Mouse (Mus musculus) forebrain, embryonic 11.5 days (tissue): ENCODE measurements around the gene Lima1. TPM values are rescaled to one million over a fixed set of nuclear protein-coding genes. Genes with fewer than 3 reads are reported as not detected.

ENCODE experiments used
- ATAC-seq: fragments of 200-750 bp; cut with Nextera tagmentation; replicated peaks from 2 replicates; pipeline ENCODE4 v1.8.0; 2017; ENCODE audit warnings: moderate TSS enrichment; ENCODE audit not compliant: low FRiP score
- DNase-seq: peaks from one replicate; pipeline ENCODE4 v3.0.0-alpha.2; 2017; ENCODE audit warnings: low spot score
- H3K27ac ChIP-seq: fragments of 300-500 bp; sonication (generic); 2 replicates; pipeline ENCODE4 v1.5.1; 2014; ENCODE audit warnings: low read depth, low read length
- H3K27me3 ChIP-seq: fragments of 300-500 bp; sonication (generic); 2 replicates; pipeline ENCODE4 v1.6.1; 2014; ENCODE audit warnings: mild to moderate bottlenecking, low read length, mixed read lengths; ENCODE audit not compliant: control insufficient read depth, insufficient read depth
- H3K36me3 ChIP-seq: fragments of 300-500 bp; sonication (generic); 2 replicates; pipeline ENCODE4 v1.6.1; 2014; ENCODE audit warnings: mild to moderate bottlenecking, low read length, moderate library complexity, mixed read lengths; ENCODE audit not compliant: control insufficient read depth, insufficient read depth
- H3K4me1 ChIP-seq: fragments of 300-500 bp; sonication (generic); replicated peaks from 2 replicates; pipeline ENCODE4 v1.6.1; 2014; ENCODE audit warnings: low read length, mixed read lengths; ENCODE audit not compliant: control insufficient read depth, insufficient read depth
- H3K4me2 ChIP-seq: fragments of 300-500 bp; sonication (generic); 2 replicates; pipeline ENCODE4 v1.6.1; 2014; ENCODE audit warnings: low read depth, mild to moderate bottlenecking, low read length, moderate library complexity, mixed read lengths; ENCODE audit not compliant: severe bottlenecking
- H3K4me3 ChIP-seq: fragments of 300-500 bp; sonication (generic); 2 replicates; pipeline ENCODE4 v1.5.1; 2014; ENCODE audit warnings: low read depth, low read length
- H3K9ac ChIP-seq: fragments of 300-500 bp; sonication (generic); 2 replicates; pipeline ENCODE4 v1.6.1; 2014; ENCODE audit warnings: low read length
- H3K9me3 ChIP-seq: fragments of 300-500 bp; sonication (generic); 2 replicates; pipeline ENCODE4 v1.6.1; 2016; ENCODE audit warnings: low read length, mixed read lengths; ENCODE audit not compliant: control insufficient read depth
- WGBS: fragments of 180-500 bp; shearing (Covaris S2); extraction: QIAGEN DNeasy Blood & Tissue Kit; methylation state at CpG from one replicate; pipeline ENCODE4 v1.1.7; 2014; 5-methylcytosine and 5-hydroxymethylcytosine counted together
- polyA plus RNA-seq: library from polyadenylated mRNA; unstranded; fragments of >200 nt; fragmentation: Nextera tagmentation; extraction: Ambion mirVana; gene quantifications from 2 replicates; pipeline ENCODE4 v1.2.1, GENCODE M21; 2014

Gene Lima1
- polyA plus RNA-seq, 1 experiment from 2014 or later = 40.5 TPM

GRCm38 (mm10) chr15:99865494-99865941 is 9.7 kb downstream of the Lima1 start:
- H3K9ac ChIP-seq = no peak overlapping the region
- H3K4me3 ChIP-seq = no peak overlapping the region
- no peaks in the 10 kb centered on the region for H3K36me3 ChIP-seq
- H3K4me2 ChIP-seq = no peak overlapping the region
- H3K27ac ChIP-seq = no peak overlapping the region
- H3K4me1 ChIP-seq = no peaks in the 10 kb centered on the region
- no peaks in the 10 kb centered on the region for H3K27me3 ChIP-seq
- ATAC-seq = no peak
- H3K9me3 ChIP-seq = no peaks in the 10 kb centered on the region
- DNase-seq = no peak
- 92% methylated on average over 20 of the region's 20 CpGs for WGBS

GRCm38 (mm10) chr15:99865046-99865445 is 10.2 kb downstream of the Lima1 start:
- Histone ChIP-seq H3K27ac (no peak overlapping the region), H3K9ac (no peak overlapping the region), H3K4me1 (no peaks in the 10 kb centered on the region), H3K4me2 (no peak overlapping the region), H3K9me3 (no peaks in the 10 kb centered on the region), H3K36me3 (no peaks in the 10 kb centered on the region), H3K4me3 (no peak overlapping the region), H3K27me3 (no peaks in the 10 kb centered on the region)
- DNase-seq = no peak
- ATAC-seq = no peak
- 91% methylated on average over 7 of the region's 7 CpGs for WGBS

- Histone ChIP-seq H3K9me3 (no peaks in the 10 kb centered on the region), H3K4me1 (peaks cover 2% of the 10 kb centered on the region; the same call in 1 of the 2 replicates), H3K27me3 (no peaks in the 10 kb centered on the region), H3K4me2 (no peak overlapping the region), H3K9ac (no peak overlapping the region), H3K4me3 (no peak overlapping the region), H3K36me3 (no peaks in the 10 kb centered on the region), H3K27ac (no peak overlapping the region)
- DNase-seq = no peak
- no peak for ATAC-seq
- WGBS = 96% methylated on average over 8 of the region's 8 CpGs
These were observed 11.5 kb downstream of the Lima1 start for GRCm38 (mm10) chr15:99863786-99864185.

GRCm38 (mm10) chr15:99863358-99863757 is 11.9 kb downstream of the Lima1 start:
- Histone ChIP-seq H3K9me3 (no peaks in the 10 kb centered on the region), H3K36me3 (no peaks in the 10 kb centered on the region), H3K27me3 (no peaks in the 10 kb centered on the region), H3K4me2 (no peak overlapping the region), H3K4me3 (no peak overlapping the region), H3K27ac (no peak overlapping the region), H3K4me1 (peaks cover 2% of the 10 kb centered on the region; the same call in 1 of the 2 replicates), H3K9ac (no peak overlapping the region)
- WGBS = 97% methylated on average over 6 of the region's 6 CpGs
- ATAC-seq (no peak), DNase-seq (no peak)

GRCm38 (mm10) chr15:99862473-99862872 is 12.8 kb downstream of the Lima1 start:
- H3K9ac ChIP-seq = no peak overlapping the region
- DNase-seq = no peak
- H3K27ac ChIP-seq = no peak overlapping the region
- ATAC-seq = no peak
- H3K4me2 ChIP-seq = no peak overlapping the region
- WGBS = 50% methylated on average over 11 of the region's 11 CpGs
- H3K4me1 ChIP-seq = peaks cover 2% of the 10 kb centered on the region; the same call in 1 of the 2 replicates
- no peaks in the 10 kb centered on the region for H3K36me3 ChIP-seq
- H3K27me3 ChIP-seq = no peaks in the 10 kb centered on the region
- no peak overlapping the region for H3K4me3 ChIP-seq
- no peaks in the 10 kb centered on the region for H3K9me3 ChIP-seq

- H3K27me3 ChIP-seq = no peaks in the 10 kb centered on the region
- ATAC-seq (no peak), DNase-seq (peak; percentile 62)
- no peak overlapping the region for H3K4me2 ChIP-seq
- no peak overlapping the region for H3K9ac ChIP-seq
- no peak overlapping the region for H3K4me3 ChIP-seq
- H3K36me3 ChIP-seq = no peaks in the 10 kb centered on the region
- H3K27ac ChIP-seq = no peak overlapping the region
- no peaks in the 10 kb centered on the region for H3K9me3 ChIP-seq
- 41% methylated on average over 11 of the region's 11 CpGs for WGBS
- peaks cover 2% of the 10 kb centered on the region; the same call in 1 of the 2 replicates for H3K4me1 ChIP-seq
These were observed 13.3 kb downstream of the Lima1 start for GRCm38 (mm10) chr15:99861955-99862354.

- no peak for DNase-seq
- H3K9ac ChIP-seq = no peak overlapping the region
These were observed 13.7 kb downstream of the Lima1 start for GRCm38 (mm10) chr15:99861536-99861935.

GRCm38 (mm10) chr15:99859644-99860392 is 15.4 kb downstream of the Lima1 start:
- Histone ChIP-seq H3K27me3 (no peaks in the 10 kb centered on the region), H3K4me3 (no peak overlapping the region), H3K27ac (peak overlapping the region; percentile 14; the same call in 1 of the 2 replicates), H3K4me1 (peaks cover 2% of the 10 kb centered on the region; the same call in 1 of the 2 replicates), H3K36me3 (no peaks in the 10 kb centered on the region), H3K4me2 (no peak overlapping the region), H3K9me3 (no peaks in the 10 kb centered on the region), H3K9ac (no peak overlapping the region)
- no peak for DNase-seq
- 0 out of 2 replicates have a peak, but pooled peaks have one; percentile 49 for ATAC-seq
- WGBS = 39% methylated on average over 9 of the region's 9 CpGs

More at GRCm38 (mm10) chr15:99861536-99861935, 13.7 kb downstream of the Lima1 start:
- no peaks in the 10 kb centered on the region for H3K27me3 ChIP-seq
- 83% methylated on average over 6 of the region's 6 CpGs for WGBS
- no peaks in the 10 kb centered on the region for H3K9me3 ChIP-seq
- no peak for ATAC-seq
- H3K4me2 ChIP-seq = no peak overlapping the region
- peaks cover 2% of the 10 kb centered on the region; the same call in 1 of the 2 replicates for H3K4me1 ChIP-seq
- no peak overlapping the region for H3K27ac ChIP-seq
- H3K36me3 ChIP-seq = no peaks in the 10 kb centered on the region
- no peak overlapping the region for H3K4me3 ChIP-seq

GRCm38 (mm10) chr15:99857479-99857878 is 17.8 kb downstream of the Lima1 start:
- H3K36me3 ChIP-seq = no peaks in the 10 kb centered on the region
- 77% methylated on average over 8 of the region's 8 CpGs for WGBS

More at GRCm38 (mm10) chr15:99857479-99857878, 17.8 kb downstream of the Lima1 start:
- no peak overlapping the region for H3K9ac ChIP-seq
- no peak for DNase-seq
- H3K27ac ChIP-seq = no peak overlapping the region
- H3K4me3 ChIP-seq = no peak overlapping the region
- peaks cover 2% of the 10 kb centered on the region; the same call in 1 of the 2 replicates for H3K4me1 ChIP-seq
- no peaks in the 10 kb centered on the region for H3K9me3 ChIP-seq
- ATAC-seq = no peak
- H3K27me3 ChIP-seq = no peaks in the 10 kb centered on the region
- no peak overlapping the region for H3K4me2 ChIP-seq
